Comparison of ENCODE assay signal across 8 mouse cellular contexts in genomic region chr11:95666529-95667149, GRCm38 (mm10). TPM values are rescaled to one million over a fixed set of nuclear protein-coding genes. Genes with fewer than 3 reads are reported as not detected.
DNase-seq lines count a peak whose midpoint lies in the region; ATAC-seq lines count a peak whose summit lies in the region.

Gene Phb, plus strand, starts transcription at chr11:95666957.

- H3K9ac ChIP-seq in heart, embryonic 14.5 days (ENCODE audit: low read length), result peak within 1 kb of the TSS; percentile 89
- H3K9ac ChIP-seq in liver, embryonic 13.5 days, result peak within 1 kb of the TSS; percentile 77
- peak within 1 kb of the TSS; percentile 76 for H3K9ac ChIP-seq in stomach, embryonic 16.5 days (ENCODE audit: low read length)

- no peaks in the 10 kb centered on the region for H3K27me3 ChIP-seq in heart, embryonic 14.5 days (ENCODE audit: control insufficient read depth, insufficient read depth, low read length)
- no peaks in the 10 kb centered on the region for H3K27me3 ChIP-seq in liver, embryonic 13.5 days
- H3K27me3 ChIP-seq in stomach, embryonic 16.5 days (ENCODE audit: control insufficient read depth, insufficient read depth, low read length), result no peaks in the 10 kb centered on the region

- H3K27ac ChIP-seq in heart, embryonic 14.5 days (replicated peaks in 1 of 2; ENCODE audit: control insufficient read depth in 1 of 2, insufficient read depth in 1 of 2, low read depth in 2 of 2, low read length in 2 of 2), result peak within 1 kb of the TSS; percentile 89 to 94
- H3K27ac ChIP-seq in liver, embryonic 13.5 days, result peak within 1 kb of the TSS; percentile 18
- peak within 1 kb of the TSS; percentile 85 for H3K27ac ChIP-seq in stomach, embryonic 16.5 days (ENCODE audit: low read length)

- H3K4me3 ChIP-seq in heart, embryonic 14.5 days (ENCODE audit: control insufficient read depth in 1 of 2, insufficient read depth in 1 of 2, low read depth in 1 of 2, low read length in 2 of 2), result peak within 1 kb of the TSS; percentile 82 to 99
- H3K4me3 ChIP-seq in liver, embryonic 13.5 days (replicated peaks), result peak within 1 kb of the TSS; percentile 78
- peak within 1 kb of the TSS; percentile 73 for H3K4me3 ChIP-seq in stomach, embryonic 16.5 days (replicated peaks; ENCODE audit: low read length)

- ATAC-seq in CD4-positive, CD25-positive, alpha-beta regulatory T cell, adult 4 months, result peak; percentile 98
- ATAC-seq in heart, embryonic 14.5 days (ENCODE audit: insufficient number of reproducible peaks, insufficient read depth, low FRiP score, low read depth), result peak; percentile 95
- ATAC-seq in liver, embryonic 13.5 days (ENCODE audit: low read depth), result peak; percentile 94
- ATAC-seq in stomach, embryonic 16.5 days (ENCODE audit: insufficient read depth, low FRiP score), result peak; percentile 96

- peaks cover 0 to 10% of the 10 kb centered on the region in 2 experiments; a peak in 2 of 4 replicates for H3K4me1 ChIP-seq in heart, embryonic 14.5 days (ENCODE audit: control insufficient read depth in 2 of 2, insufficient read depth in 2 of 2, low read length in 2 of 2)
- H3K4me1 ChIP-seq in liver, embryonic 13.5 days (replicated peaks), result peaks cover 30% of the 10 kb centered on the region
- peaks cover 6% of the 10 kb centered on the region for H3K4me1 ChIP-seq in stomach, embryonic 16.5 days (ENCODE audit: control insufficient read depth, insufficient read depth, low read length)

- peaks cover 36% of the 10 kb centered on the region for H3K36me3 ChIP-seq in heart, embryonic 14.5 days (ENCODE audit: control insufficient read depth, insufficient read depth, low read length)
- H3K36me3 ChIP-seq in liver, embryonic 13.5 days, result peaks cover 34% of the 10 kb centered on the region
- H3K36me3 ChIP-seq in stomach, embryonic 16.5 days (ENCODE audit: control insufficient read depth, insufficient read depth, low read length), result peaks cover 15% of the 10 kb centered on the region

- peak; percentile 79 for DNase-seq in c-Kit-negative CD71-positive TER-119-positive erythroid progenitor cells, embryonic 14.5 days (ENCODE audit: low read depth, low spot score)
- peak; percentile 99 for DNase-seq in fibroblast of lung, adult 2 months (ENCODE audit: low read depth)
- peak; percentile 98 for DNase-seq in kidney, postnatal 14 days
- DNase-seq in liver, embryonic 13.5 days, result peak; percentile 92
- peak; percentile 93 for DNase-seq in neural tube, embryonic 10.5 days (ENCODE audit: extremely low spot score, low spot score)

- H3K9me3 ChIP-seq in heart, embryonic 14.5 days (ENCODE audit: control insufficient read depth, low read length), result no peaks in the 10 kb centered on the region
- no peaks in the 10 kb centered on the region for H3K9me3 ChIP-seq in liver, embryonic 13.5 days (replicated peaks)
- H3K9me3 ChIP-seq in stomach, embryonic 16.5 days (replicated peaks; ENCODE audit: control insufficient read depth, low read length), result no peaks in the 10 kb centered on the region

- peak within 1 kb of the TSS; percentile 84 for H3K4me2 ChIP-seq in heart, embryonic 14.5 days (ENCODE audit: low read length)
- peak within 1 kb of the TSS; percentile 70 for H3K4me2 ChIP-seq in liver, embryonic 13.5 days
- peak within 1 kb of the TSS; percentile 84 for H3K4me2 ChIP-seq in stomach, embryonic 16.5 days (ENCODE audit: low read depth, low read length)

- WGBS in heart, embryonic 14.5 days, result 2% methylated on average over 25 of the region's 25 CpGs
- under 1% methylated on average over 25 of the region's 25 CpGs for WGBS in liver, embryonic 13.5 days (ENCODE audit: insufficient replicate concordance)
- WGBS in stomach, embryonic 16.5 days, result under 1% methylated on average over 25 of the region's 25 CpGs

RNA-seq across cellular contexts. Expression of gene Phb, which starts in this region (rescaled TPM):
- 100 to 1,000 TPM; 132 to 177 TPM for polyA plus RNA-seq in CD4-positive, CD25-positive, alpha-beta regulatory T cell, adult 4 months (2017; shearing (Covaris generic))
- polyA plus RNA-seq in heart, embryonic 14.5 days (2014; fragmentation: Nextera tagmentation; extraction: Ambion mirVana), result 269 and 291 TPM in 2 replicates
- 184 and 209 TPM in 2 replicates for polyA plus RNA-seq in liver, embryonic 13.5 days (2015; fragmentation: Nextera tagmentation; extraction: Ambion mirVana)
- polyA plus RNA-seq in stomach, embryonic 16.5 days (2015; fragmentation: Nextera tagmentation; extraction: Ambion mirVana), result 209 and 221 TPM in 2 replicates

Comparison
In these comparisons a context has a peak if more than half of its experiments do, and no peak if none do; other contexts are left out.
1. Peak in every context shown above with its lines: DNase-seq, ATAC-seq, H3K4me3 ChIP-seq and H3K27ac ChIP-seq.
2. H3K27ac ChIP-seq: peak in every context shown above with its lines; median percentile 92 in heart, embryonic 14.5 days; 85 in stomach, embryonic 16.5 days; 18 in liver, embryonic 13.5 days.